Mouse (Mus musculus) macrophage (primary cell): Measurements from ENCODE around the gene Zswim4. TPM values are rescaled to one million over a fixed set of nuclear protein-coding genes. Genes with fewer than 3 reads are reported as not detected.

ENCODE experiments used
- H3K27ac ChIP-seq: fragments of 350-480 bp; formaldehyde crosslinking; 2 replicates; pipeline ENCODE4 v1.9.0; 2021
- H3K36me3 ChIP-seq: fragments of 350-480 bp; formaldehyde crosslinking; 2 replicates; pipeline ENCODE4 v1.9.0; 2021; ENCODE audit errors: inconsistent target
- H3K4me3 ChIP-seq: fragments of 350-480 bp; formaldehyde crosslinking; 2 replicates; pipeline ENCODE4 v1.9.0; 2021; ENCODE audit errors: inconsistent target
- H3K79me2 ChIP-seq: fragments of 350-480 bp; formaldehyde crosslinking; 2 replicates; pipeline ENCODE4 v1.9.0; 2021; ENCODE audit errors: inconsistent target
- WGBS: methylation state at CpG from one replicate; pipeline ENCODE4 v1.1.7; 2026; ENCODE audit warnings: inconsistent platforms; ENCODE audit not compliant: missing documents; 5-methylcytosine and 5-hydroxymethylcytosine counted together
- polyA plus RNA-seq: library from polyadenylated mRNA; stranded (reverse); fragments of 250-400 nt; gene quantifications from 3 replicates; pipeline ENCODE4 v1.2.4, GENCODE M21; 2018; ENCODE audit warnings: inconsistent platforms

Gene Zswim4
- polyA plus RNA-seq, 1 experiment from 2014 or later, result 5.1 TPM

- 71% methylated on average over 2 of the region's 2 CpGs for WGBS
- peaks cover 2% of the 10 kb centered on the region; the same call in 1 of the 2 replicates for H3K79me2 ChIP-seq
- no peak overlapping the region for H3K4me3 ChIP-seq
- no peak overlapping the region for H3K27ac ChIP-seq
- H3K36me3 ChIP-seq, result peaks cover 18% of the 10 kb centered on the region; the same call in 1 of the 2 replicates
Measured at GRCm38 (mm10) chr8:84241821-84242220, 5.0 kb upstream of the Zswim4 start.

GRCm38 (mm10) chr8:84241167-84241566 is 4.3 kb upstream of the Zswim4 start:
- Histone ChIP-seq H3K36me3 (peaks cover 12% of the 10 kb centered on the region; the same call in 1 of the 2 replicates), H3K4me3 (no peak overlapping the region), H3K27ac (no peak overlapping the region), H3K79me2 (peaks cover 3% of the 10 kb centered on the region; the same call in 1 of the 2 replicates)
- WGBS, result 89% methylated on average over 6 of the region's 6 CpGs

- Histone ChIP-seq H3K4me3 (peak overlapping the region; percentile 70), H3K27ac (peak overlapping the region; percentile 87), H3K36me3 (no peaks in the 10 kb centered on the region), H3K79me2 (peaks cover 13% of the 10 kb centered on the region; the same call in 1 of the 2 replicates)
- WGBS, result 14% methylated on average over 19 of the region's 19 CpGs
Measured at GRCm38 (mm10) chr8:84237542-84238229, 831 bp upstream of the Zswim4 start.

- Histone ChIP-seq H3K79me2 (peaks cover 13% of the 10 kb centered on the region; the same call in 1 of the 2 replicates), H3K27ac (peak overlapping the region; percentile 79), H3K4me3 (peak overlapping the region; percentile 84), H3K36me3 (peaks cover 3% of the 10 kb centered on the region; the same call in 1 of the 2 replicates)
- under 1% methylated on average over 29 of the region's 30 CpGs for WGBS
Measured at GRCm38 (mm10) chr8:84236410-84236997, 351 bp downstream of the Zswim4 start.

- Histone ChIP-seq H3K4me3 (peak overlapping the region; percentile 84), H3K36me3 (peaks cover 3% of the 10 kb centered on the region; the same call in 1 of the 2 replicates), H3K27ac (peak overlapping the region; percentile 79), H3K79me2 (peaks cover 13% of the 10 kb centered on the region; the same call in 1 of the 2 replicates)
- WGBS, result 12% methylated on average over 10 of the region's 10 CpGs
Measured at GRCm38 (mm10) chr8:84235746-84236409, 977 bp downstream of the Zswim4 start.

GRCm38 (mm10) chr8:84233055-84233454 is 3.8 kb downstream of the Zswim4 start:
- Histone ChIP-seq H3K27ac (no peak overlapping the region), H3K4me3 (no peak overlapping the region), H3K79me2 (peaks cover 13% of the 10 kb centered on the region; the same call in 1 of the 2 replicates), H3K36me3 (peaks cover 23% of the 10 kb centered on the region)
- 75% methylated on average over 2 of the region's 2 CpGs for WGBS

- Histone ChIP-seq H3K79me2 (peaks cover 6% of the 10 kb centered on the region; the same call in 1 of the 2 replicates), H3K27ac (no peak overlapping the region), H3K36me3 (peaks cover 45% of the 10 kb centered on the region), H3K4me3 (no peak overlapping the region)
- 82% methylated on average over 17 of the region's 17 CpGs for WGBS
Measured at GRCm38 (mm10) chr8:84230735-84231134, 6.1 kb downstream of the Zswim4 start.

- no peak overlapping the region for H3K4me3 ChIP-seq
- H3K79me2 ChIP-seq, result no peaks in the 10 kb centered on the region
- H3K36me3 ChIP-seq, result peaks cover 35% of the 10 kb centered on the region
- 86% methylated on average over 9 of the region's 21 CpGs for WGBS
- peak overlapping the region; percentile 88 for H3K27ac ChIP-seq
Measured at GRCm38 (mm10) chr8:84223322-84224029, 13.4 kb downstream of the Zswim4 start.

- peak overlapping the region; percentile 88 for H3K27ac ChIP-seq
- peaks cover 27% of the 10 kb centered on the region for H3K36me3 ChIP-seq
- no peaks in the 10 kb centered on the region for H3K79me2 ChIP-seq
- 9% methylated on average over 7 of the region's 9 CpGs for WGBS
- H3K4me3 ChIP-seq, result no peak overlapping the region
Measured at GRCm38 (mm10) chr8:84222566-84223165, 14.2 kb downstream of the Zswim4 start.

- H3K36me3 ChIP-seq, result peaks cover 15% of the 10 kb centered on the region; the same call in 1 of the 2 replicates
- WGBS, result 0% methylated on average over 3 of the region's 7 CpGs
- H3K4me3 ChIP-seq, result no peak overlapping the region
- H3K27ac ChIP-seq, result peak overlapping the region; percentile 85
- H3K79me2 ChIP-seq, result no peaks in the 10 kb centered on the region
Measured at GRCm38 (mm10) chr8:84220105-84220504, 16.8 kb downstream of the Zswim4 start.

- Histone ChIP-seq H3K27ac (no peak overlapping the region), H3K36me3 (peaks cover 30% of the 10 kb centered on the region; the same call in 1 of the 2 replicates), H3K4me3 (no peak overlapping the region), H3K79me2 (no peaks in the 10 kb centered on the region)
- WGBS, result no CpG with 5 or more reads among the region's 5 CpGs
Measured at GRCm38 (mm10) chr8:84218143-84218542, 18.7 kb downstream of the Zswim4 start.

GRCm38 (mm10) chr8:84217206-84217605 is 19.6 kb downstream of the Zswim4 start:
- 96% methylated on average over 11 of the region's 11 CpGs for WGBS

GRCm38 (mm10) chr8:84213277-84213676 is 23.6 kb downstream of the Zswim4 start:
- Histone ChIP-seq H3K27ac (no peak overlapping the region), H3K79me2 (peaks cover 16% of the 10 kb centered on the region), H3K4me3 (no peak overlapping the region), H3K36me3 (peaks cover 45% of the 10 kb centered on the region)
- 95% methylated on average over 4 of the region's 4 CpGs for WGBS

More at GRCm38 (mm10) chr8:84217206-84217605, 19.6 kb downstream of the Zswim4 start:
- Histone ChIP-seq H3K27ac (no peak overlapping the region), H3K36me3 (peaks cover 31% of the 10 kb centered on the region; the same call in 1 of the 2 replicates), H3K79me2 (no peaks in the 10 kb centered on the region), H3K4me3 (no peak overlapping the region)
